Mouse (Mus musculus): Measurements from ENCODE around the gene Aars. TPM values are rescaled to one million over a fixed set of nuclear protein-coding genes. Genes with fewer than 3 reads are reported as not detected.
"Not testable (repeated sequence)": the region's sequence is repeated elsewhere in the genome, so short reads cannot be mapped to it uniquely, and the experiment has no call there.

The Aars gene
- polyA plus RNA-seq, 1 experiment from 2014 or later: 76.2 TPM

DNA sequence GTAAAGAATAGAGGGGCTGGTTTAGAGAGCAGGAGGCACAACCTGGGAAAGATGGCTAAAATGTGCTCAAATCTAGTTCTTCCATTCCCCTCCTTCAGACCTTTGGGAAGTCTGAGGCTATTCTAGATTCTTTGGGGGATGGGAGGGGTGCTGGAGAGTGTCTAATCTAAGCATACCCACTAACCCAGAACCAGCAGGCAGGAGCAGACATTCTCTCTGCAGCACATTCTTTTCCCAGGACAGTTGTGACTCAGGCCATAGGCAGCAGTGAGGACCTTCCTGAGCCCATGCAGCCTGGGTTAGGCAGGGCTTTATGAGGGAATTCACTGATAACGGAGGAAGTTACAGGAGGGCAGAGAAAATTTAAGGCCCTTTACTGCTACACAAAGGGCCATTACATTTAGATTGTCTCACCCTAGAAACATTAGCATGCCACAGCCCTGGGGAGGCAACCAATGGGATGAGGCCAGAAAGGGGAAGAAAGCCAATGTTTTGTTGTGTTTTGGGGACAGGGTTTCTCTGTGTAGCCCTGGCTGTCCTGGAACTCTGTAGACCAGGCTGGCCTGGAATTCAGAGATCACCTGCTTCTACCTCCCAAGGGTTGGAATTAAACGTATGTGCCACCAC, 26.1 kb downstream of the Aars start:
- Histone ChIP-seq H3K36me3 (peaks cover 44% of the 10 kb centered on the region), H3K27me3 (ENCODE audit: insufficient read depth, poor library complexity, severe bottlenecking) (no peaks in the 10 kb centered on the region), H3K4me1 (replicated peaks) (peaks cover 39% of the 10 kb centered on the region), H3K9me3 (no peaks in the 10 kb centered on the region), H3K4me3 (no peak overlapping the region; the same call in 1 of the 2 replicates), H3K27ac (no peak overlapping the region)
- DNase-seq (ENCODE audit: low spot score): no peak
- 81% methylated on average over 2 of the region's 2 CpGs for WGBS

DNA sequence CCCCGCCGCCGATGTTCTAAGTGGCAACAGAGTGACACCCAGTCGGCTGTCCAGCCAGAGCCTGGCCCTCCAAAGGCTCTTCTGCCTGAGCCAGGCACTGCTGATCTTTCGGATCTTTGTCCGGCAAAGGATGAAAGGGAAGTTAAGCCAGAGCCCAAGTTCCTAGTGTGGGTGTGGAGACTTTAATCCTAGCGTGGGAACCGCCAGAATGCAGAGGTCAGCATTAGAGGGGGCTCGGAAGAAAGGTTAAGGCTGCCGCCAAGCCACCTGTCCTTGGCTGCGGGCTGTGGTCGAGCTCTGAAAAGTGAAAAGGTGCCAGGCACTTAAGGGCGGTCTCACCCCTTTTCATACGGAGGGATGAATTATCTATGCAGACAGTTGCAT, 28.7 kb downstream of the Aars start:
- under 1% methylated on average over 14 of the region's 14 CpGs for WGBS
- no peak for DNase-seq (ENCODE audit: low spot score)
- Histone ChIP-seq H3K27ac (peak overlapping the region; percentile 87), H3K4me1 (replicated peaks) (peaks cover 39% of the 10 kb centered on the region), H3K36me3 (peaks cover 23% of the 10 kb centered on the region), H3K4me3 (peak overlapping the region; percentile 70), H3K9me3 (no peaks in the 10 kb centered on the region), H3K27me3 (ENCODE audit: insufficient read depth, poor library complexity, severe bottlenecking) (no peaks in the 10 kb centered on the region)

DNA sequence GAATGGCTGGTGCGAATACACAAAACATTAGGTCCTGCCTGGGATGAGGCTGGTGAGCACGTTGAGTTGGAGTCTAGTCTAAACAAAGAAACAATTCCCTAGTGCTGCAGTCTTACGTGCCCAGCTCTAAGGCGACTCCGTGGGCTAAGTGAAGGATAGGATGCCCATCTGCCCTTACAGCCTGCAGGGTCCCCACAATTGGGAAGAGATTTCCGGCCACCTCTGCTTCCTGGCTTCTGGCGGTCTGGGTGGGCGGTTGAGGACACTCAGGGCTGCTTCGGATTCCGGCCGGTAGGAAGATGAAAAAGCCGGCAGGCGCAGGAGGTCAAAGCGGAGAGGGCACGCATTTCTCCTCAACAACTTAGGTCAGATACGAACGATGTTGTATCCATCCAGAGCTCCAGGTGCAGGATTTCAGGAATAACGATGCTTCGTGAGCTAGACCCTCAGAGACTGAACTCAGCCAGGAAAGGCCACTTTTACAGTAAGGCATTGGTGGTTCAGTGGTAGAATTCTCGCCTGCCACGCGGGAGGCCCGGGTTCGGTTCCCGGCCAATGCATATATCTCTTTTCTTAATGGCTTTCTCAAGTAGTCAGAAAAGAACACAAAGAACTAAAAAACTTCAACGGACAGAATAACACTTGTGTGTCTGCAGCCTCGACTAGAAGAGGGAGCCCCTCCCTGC, 29.3 kb downstream of the Aars start:
- under 1% methylated on average over 27 of the region's 27 CpGs for WGBS
- Histone ChIP-seq H3K4me1 (replicated peaks) (peaks cover 34% of the 10 kb centered on the region), H3K27ac (peak overlapping the region; percentile 87), H3K9me3 (no peaks in the 10 kb centered on the region), H3K4me3 (peak overlapping the region; percentile 70), H3K36me3 (peaks cover 19% of the 10 kb centered on the region), H3K27me3 (ENCODE audit: insufficient read depth, poor library complexity, severe bottlenecking) (0 out of 2 replicates have a peak, but pooled peaks cover 3% of the 10 kb centered on the region)
- DNase-seq (ENCODE audit: low spot score): peak; percentile 92

DNA sequence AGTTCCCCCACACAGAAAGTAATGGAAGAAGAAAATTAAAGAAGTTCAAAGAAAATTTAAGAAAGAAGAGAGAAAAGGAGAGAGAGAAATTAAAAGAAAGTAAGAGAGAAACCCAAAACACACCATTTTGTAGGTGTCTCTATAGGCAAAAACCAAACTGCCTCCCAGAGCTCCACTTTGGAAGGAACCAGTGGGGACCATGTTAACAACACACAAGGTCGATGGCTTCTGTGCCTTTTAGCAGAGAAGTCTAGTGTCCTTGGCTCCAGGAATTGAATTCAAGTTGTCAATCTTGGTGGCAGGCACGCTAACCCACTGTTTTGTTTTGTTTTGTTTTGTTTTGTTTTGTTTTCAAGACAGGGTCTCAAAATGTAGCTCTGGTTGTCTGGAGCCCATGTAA, 29.9 kb downstream of the Aars start:
- H3K9me3 ChIP-seq: no peaks in the 10 kb centered on the region
- H3K27me3 ChIP-seq (ENCODE audit: insufficient read depth, poor library complexity, severe bottlenecking): 0 out of 2 replicates have a peak, but pooled peaks cover 5% of the 10 kb centered on the region
- peak overlapping the region; percentile 70 for H3K4me3 ChIP-seq
- peak overlapping the region; percentile 87; the same call in 1 of the 2 replicates for H3K27ac ChIP-seq
- H3K36me3 ChIP-seq: peaks cover 14% of the 10 kb centered on the region
- no peak for DNase-seq (ENCODE audit: low spot score)
- peaks cover 27% of the 10 kb centered on the region for H3K4me1 ChIP-seq (replicated peaks)
- WGBS: 48% methylated on average over 2 of the region's 2 CpGs

DNA sequence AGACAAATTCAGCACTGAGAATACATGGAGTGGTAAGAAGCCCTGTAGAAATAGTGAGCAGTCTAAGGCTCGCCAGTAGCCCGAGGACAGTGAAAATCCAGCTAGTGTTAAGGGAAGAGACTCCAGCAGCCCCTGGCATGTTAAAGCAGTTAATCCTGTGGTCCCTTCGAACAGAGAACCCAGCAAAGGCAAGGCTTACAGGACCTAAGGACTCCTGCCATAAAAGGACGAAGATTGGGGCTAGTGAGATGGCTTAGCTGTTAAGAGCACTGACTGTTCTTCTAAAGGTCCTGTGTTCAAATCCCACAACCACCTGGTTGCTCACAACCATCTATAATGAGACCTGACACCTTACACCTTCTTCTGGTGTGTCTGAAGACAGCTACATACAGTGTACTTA, 33.4 kb downstream of the Aars start:
- DNase-seq (ENCODE audit: low spot score): no peak
- Histone ChIP-seq H3K4me1 (replicated peaks) (peaks cover 17% of the 10 kb centered on the region), H3K9me3 (no peaks in the 10 kb centered on the region), H3K36me3 (no peaks in the 10 kb centered on the region), H3K27ac (no peak overlapping the region), H3K4me3 (no peak overlapping the region), H3K27me3 (ENCODE audit: insufficient read depth, poor library complexity, severe bottlenecking) (0 out of 2 replicates have a peak, but pooled peaks cover 5% of the 10 kb centered on the region)
- 65% methylated on average over 4 of the region's 4 CpGs for WGBS

DNA sequence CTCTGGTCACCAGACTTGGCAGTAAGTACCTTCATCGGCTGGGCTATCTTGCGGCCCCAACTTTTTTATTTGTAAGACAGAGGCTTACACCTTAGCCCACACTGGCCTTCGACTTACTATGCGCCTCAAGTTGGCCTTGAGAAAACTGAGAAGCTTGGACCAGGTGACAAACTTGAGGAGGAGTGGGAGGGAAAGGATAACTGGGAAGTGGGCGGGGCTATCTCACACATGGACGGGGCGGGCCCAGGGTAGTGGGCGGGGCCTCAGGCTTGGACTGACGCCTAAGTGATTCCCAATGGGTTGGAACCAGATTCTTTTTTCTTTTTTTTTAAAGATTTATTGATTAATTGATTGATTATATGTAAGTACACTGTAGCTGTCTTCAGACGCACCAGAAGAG, 34.5 kb downstream of the Aars start:
- Histone ChIP-seq H3K4me1 (replicated peaks) (peaks cover 11% of the 10 kb centered on the region), H3K27me3 (ENCODE audit: insufficient read depth, poor library complexity, severe bottlenecking) (0 out of 2 replicates have a peak, but pooled peaks cover 5% of the 10 kb centered on the region), H3K36me3 (no peaks in the 10 kb centered on the region), H3K4me3 (no peak overlapping the region), H3K9me3 (no peaks in the 10 kb centered on the region), H3K27ac (no peak overlapping the region)
- 30% methylated on average over 10 of the region's 10 CpGs for WGBS
- no peak for DNase-seq (ENCODE audit: low spot score)

DNA sequence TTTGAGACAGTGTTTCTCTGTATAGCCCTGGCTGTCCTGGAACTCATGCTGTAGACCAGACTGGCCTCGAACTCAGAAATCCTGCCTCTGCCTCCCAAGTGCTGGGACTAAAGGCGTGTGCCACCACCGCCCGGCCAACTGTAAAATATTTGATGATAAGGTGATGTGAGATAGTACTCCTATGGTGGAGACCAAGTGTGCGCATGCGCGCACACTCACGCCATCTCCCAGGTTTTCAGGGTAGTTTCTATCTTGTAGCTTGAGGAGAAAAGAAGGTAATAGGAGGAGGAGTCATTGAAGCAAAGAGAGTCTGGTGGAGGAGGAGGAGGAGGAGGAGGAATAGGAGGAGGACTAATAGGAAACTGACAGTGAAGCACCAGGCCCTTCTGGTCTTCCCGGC, 35.7 kb downstream of the Aars start:
- H3K27me3 ChIP-seq (ENCODE audit: insufficient read depth, poor library complexity, severe bottlenecking); DNase-seq (ENCODE audit: low spot score); H3K27ac ChIP-seq; H3K9me3 ChIP-seq; H3K36me3 ChIP-seq; H3K4me3 ChIP-seq; H3K4me1 ChIP-seq (replicated peaks): not testable (repeated sequence)
- WGBS: 88% methylated on average over 9 of the region's 9 CpGs

DNA sequence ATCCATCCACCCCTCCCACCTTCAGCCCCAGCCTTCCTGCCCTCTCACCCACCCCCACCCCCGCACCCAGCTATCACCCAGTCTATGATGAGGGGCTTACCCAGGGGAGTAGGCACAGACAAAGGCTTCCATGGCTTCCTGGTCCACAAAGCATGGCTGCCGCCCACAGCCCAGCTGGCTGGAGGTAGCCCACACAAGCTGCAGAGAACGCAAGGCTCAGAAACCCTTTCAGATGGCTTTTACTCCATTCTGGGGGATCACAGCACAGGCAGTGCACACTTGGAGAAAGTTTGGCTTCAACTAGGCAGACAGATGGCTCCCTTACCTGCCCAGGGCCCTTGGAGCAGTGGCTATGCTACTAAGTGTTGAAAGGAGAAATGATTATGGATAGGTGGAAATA, 43.0 kb downstream of the Aars start:
- Histone ChIP-seq H3K27me3 (ENCODE audit: insufficient read depth, poor library complexity, severe bottlenecking) (no peaks in the 10 kb centered on the region), H3K36me3 (no peaks in the 10 kb centered on the region), H3K27ac (no peak overlapping the region), H3K4me3 (no peak overlapping the region), H3K9me3 (no peaks in the 10 kb centered on the region), H3K4me1 (replicated peaks) (peaks cover 24% of the 10 kb centered on the region)
- 81% methylated on average over 3 of the region's 3 CpGs for WGBS
- no peak for DNase-seq (ENCODE audit: low spot score)

DNA sequence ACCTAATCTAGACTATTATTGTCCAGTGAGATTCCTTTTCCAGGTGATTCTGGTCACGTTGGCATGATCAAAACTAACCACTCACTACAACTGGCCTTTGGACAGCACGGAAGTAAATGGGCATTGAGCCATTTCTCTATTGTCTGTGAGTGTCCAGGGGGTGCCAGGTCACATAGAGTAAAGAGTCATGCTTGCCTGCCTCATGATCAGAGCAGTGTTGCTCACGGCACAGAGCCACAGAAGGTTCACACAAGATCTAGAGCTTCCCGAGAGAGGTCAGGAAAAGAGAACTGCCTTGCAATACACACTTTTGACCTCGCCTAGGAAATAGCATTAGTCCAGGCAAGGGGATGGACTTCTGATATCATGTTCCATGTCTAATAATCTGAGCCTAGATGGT, 46.5 kb downstream of the Aars start:
- no peak overlapping the region for H3K4me3 ChIP-seq
- H3K9me3 ChIP-seq: no peaks in the 10 kb centered on the region
- peaks cover 38% of the 10 kb centered on the region for H3K4me1 ChIP-seq (replicated peaks)
- no peak overlapping the region for H3K27ac ChIP-seq
- no peaks in the 10 kb centered on the region for H3K36me3 ChIP-seq
- H3K27me3 ChIP-seq (ENCODE audit: insufficient read depth, poor library complexity, severe bottlenecking): no peaks in the 10 kb centered on the region
- DNase-seq (ENCODE audit: low spot score): no peak
- 62% methylated on average over 5 of the region's 5 CpGs for WGBS

DNA sequence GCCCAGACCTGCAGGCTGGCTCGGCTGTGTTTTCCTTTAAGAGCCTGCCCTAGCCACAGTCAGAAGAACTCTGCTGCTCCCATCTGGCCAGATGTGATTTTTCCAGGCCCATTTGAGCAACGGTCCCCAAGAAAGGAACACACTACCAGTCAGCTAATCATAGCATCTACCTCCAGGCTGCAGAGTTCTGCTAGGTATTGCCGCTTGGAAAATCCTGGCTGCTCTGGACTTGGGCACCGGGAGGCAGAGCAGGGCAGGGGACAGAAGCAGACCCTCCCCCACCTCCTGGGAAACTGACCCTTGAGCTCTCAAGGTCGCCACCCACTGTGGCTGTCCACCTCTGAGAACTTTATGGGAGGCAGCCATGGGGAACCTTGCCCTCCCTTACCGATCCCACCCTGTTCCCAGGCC, 46.9 kb downstream of the Aars start:
- H3K9me3 ChIP-seq: no peaks in the 10 kb centered on the region
- whole genome bisulfite sequencing: 36% methylated on average over 6 of the region's 6 CpGs
- peak; percentile 27 for DNase-seq (ENCODE audit: low spot score)

DNA sequence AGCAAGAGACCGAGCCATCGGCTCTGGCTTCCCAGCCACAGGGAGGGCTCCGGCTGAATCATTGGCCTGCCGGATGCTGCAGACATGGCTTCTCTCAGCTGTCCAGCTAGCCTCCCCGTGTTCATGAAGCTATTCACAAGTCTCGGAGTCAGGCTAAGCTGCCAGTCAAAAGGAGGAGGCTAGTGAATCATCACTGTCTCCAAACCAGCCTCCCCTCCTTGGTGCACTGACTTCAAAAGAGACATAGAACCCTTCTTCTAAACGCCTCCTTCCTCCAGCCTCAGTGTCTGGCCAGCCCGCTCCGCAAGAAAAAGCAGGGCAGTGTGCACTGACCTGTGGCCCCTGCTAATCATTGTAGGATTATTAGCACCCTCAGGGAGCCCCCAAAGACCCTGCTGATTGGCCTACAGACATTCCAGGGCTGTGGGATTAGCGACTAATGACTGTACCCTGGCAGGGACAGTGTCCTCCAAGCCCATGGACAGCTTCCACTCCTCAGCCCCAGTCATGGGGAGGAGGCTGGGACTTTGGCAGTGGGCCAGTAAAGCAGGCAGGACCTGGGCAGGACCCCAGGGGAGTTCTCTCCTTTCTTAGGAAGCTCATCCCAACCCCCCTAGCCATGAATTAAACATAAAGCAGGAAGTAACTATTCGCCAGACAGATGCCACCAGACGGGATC, 48.8 kb downstream of the Aars start:
- DNase-seq (ENCODE audit: low spot score): no peak
- peak overlapping the region; percentile 40; the same call in 1 of the 2 replicates for H3K27ac ChIP-seq

More for the DNA sequence above, 46.9 kb downstream of the Aars start:
- Histone ChIP-seq H3K36me3 (no peaks in the 10 kb centered on the region), H3K27me3 (ENCODE audit: insufficient read depth, poor library complexity, severe bottlenecking) (no peaks in the 10 kb centered on the region), H3K4me3 (no peak overlapping the region), H3K27ac (peak overlapping the region; percentile 14; the same call in 1 of the 2 replicates), H3K4me1 (replicated peaks) (peaks cover 38% of the 10 kb centered on the region)

DNA sequence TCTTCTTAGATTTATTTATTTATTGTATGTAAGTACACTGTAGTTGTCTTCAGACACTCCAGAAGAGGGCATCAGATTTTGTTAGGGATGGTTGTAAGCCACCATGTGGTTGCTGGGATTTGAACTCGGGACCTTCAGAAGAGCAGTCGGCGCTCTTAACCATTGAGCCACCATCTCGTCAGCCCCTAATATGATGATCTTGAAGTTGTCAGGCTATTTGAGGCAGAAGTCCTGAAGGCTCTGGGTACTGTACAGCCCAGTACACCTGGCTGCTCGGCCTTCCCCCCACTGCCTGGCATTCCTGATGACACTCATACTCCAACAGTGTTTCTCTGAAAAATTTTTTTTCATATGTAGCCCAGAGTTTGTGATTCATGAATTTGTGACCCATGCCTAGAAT, 51.0 kb downstream of the Aars start:
- not testable (repeated sequence) for DNase-seq (ENCODE audit: low spot score); H3K4me3 ChIP-seq; H3K36me3 ChIP-seq; H3K27ac ChIP-seq; H3K9me3 ChIP-seq; H3K27me3 ChIP-seq (ENCODE audit: insufficient read depth, poor library complexity, severe bottlenecking)
- H3K4me1 ChIP-seq (replicated peaks): peaks cover 34% of the 10 kb centered on the region
- WGBS: 90% methylated on average over 5 of the region's 5 CpGs

More for the DNA sequence above, 48.8 kb downstream of the Aars start:
- no peaks in the 10 kb centered on the region for H3K27me3 ChIP-seq (ENCODE audit: insufficient read depth, poor library complexity, severe bottlenecking)
- peaks cover 38% of the 10 kb centered on the region for H3K4me1 ChIP-seq (replicated peaks)
- H3K9me3 ChIP-seq: no peaks in the 10 kb centered on the region
- 0 out of 2 replicates have a peak overlapping the region, but pooled peaks have one; percentile 11 for H3K4me3 ChIP-seq
- H3K36me3 ChIP-seq: no peaks in the 10 kb centered on the region
- WGBS: 60% methylated on average over 12 of the region's 12 CpGs

DNA sequence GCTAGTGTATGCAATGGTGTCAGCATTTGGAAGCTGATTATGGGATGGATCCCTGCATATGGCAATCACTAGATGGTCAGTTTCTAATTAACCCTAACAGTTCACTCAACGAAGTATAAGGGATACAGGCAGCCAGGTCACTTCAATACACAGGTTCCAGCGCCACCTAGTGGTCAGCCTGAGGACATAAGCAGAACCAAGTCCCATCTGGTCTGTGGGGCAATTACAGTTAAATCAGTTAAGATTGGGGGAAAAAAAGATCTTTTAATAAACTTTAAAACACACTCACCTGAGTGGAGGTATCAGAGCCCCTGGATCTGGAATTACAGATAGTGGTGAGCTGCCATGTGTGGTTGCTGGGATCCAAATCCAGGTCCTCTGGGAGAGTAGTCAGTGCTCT, 57.2 kb downstream of the Aars start:
- H3K27ac ChIP-seq: no peak overlapping the region
- DNase-seq (ENCODE audit: low spot score): peak; percentile 76
- H3K27me3 ChIP-seq (ENCODE audit: insufficient read depth, poor library complexity, severe bottlenecking): no peaks in the 10 kb centered on the region
- H3K36me3 ChIP-seq: no peaks in the 10 kb centered on the region
- peaks cover 8% of the 10 kb centered on the region for H3K4me1 ChIP-seq (replicated peaks)
- 2% methylated on average over 2 of the region's 2 CpGs for WGBS
- H3K4me3 ChIP-seq: no peak overlapping the region
- H3K9me3 ChIP-seq: no peaks in the 10 kb centered on the region
